Mouse (Mus musculus): ENCODE data around the gene D430019H16Rik. TPM values are rescaled to one million over a fixed set of nuclear protein-coding genes. Genes with fewer than 3 reads are reported as not detected.

Gene D430019H16Rik
- polyA plus RNA-seq, 1 experiment from 2014 or later, result 2.5 TPM

- ATAC-seq (ENCODE audit: low FRiP score, low TSS enrichment), result no peak
- H3K27me3 ChIP-seq (ENCODE audit: control insufficient read depth, insufficient read depth, low read length), result no peaks in the 10 kb centered on the region
- H3K4me2 ChIP-seq (replicated peaks; ENCODE audit: low read depth, low read length), result no peak overlapping the region
- no peak overlapping the region for H3K27ac ChIP-seq (ENCODE audit: low read depth, low read length)
- peaks cover 9% of the 10 kb centered on the region for H3K4me1 ChIP-seq (ENCODE audit: control insufficient read depth, insufficient read depth, low read length)
- H3K9ac ChIP-seq (ENCODE audit: low read depth, low read length), result no peak overlapping the region
- H3K36me3 ChIP-seq (ENCODE audit: control insufficient read depth, insufficient read depth, low read length), result no peaks in the 10 kb centered on the region
- H3K4me3 ChIP-seq (ENCODE audit: low read length), result no peak overlapping the region
- no peaks in the 10 kb centered on the region for H3K9me3 ChIP-seq (ENCODE audit: control insufficient read depth, low read length)
- 38% methylated on average over 4 of the region's 4 CpGs for WGBS
Measured at GRCm38 (mm10) chr12:105498842-105499241, 45.2 kb downstream of the D430019H16Rik start.

- Histone ChIP-seq H3K4me2 (replicated peaks; ENCODE audit: low read depth, low read length) (no peak overlapping the region), H3K36me3 (ENCODE audit: control insufficient read depth, insufficient read depth, low read length) (no peaks in the 10 kb centered on the region), H3K9ac (ENCODE audit: low read depth, low read length) (no peak overlapping the region), H3K4me1 (ENCODE audit: control insufficient read depth, insufficient read depth, low read length) (peaks cover 9% of the 10 kb centered on the region), H3K9me3 (ENCODE audit: control insufficient read depth, low read length) (no peaks in the 10 kb centered on the region), H3K27ac (ENCODE audit: low read depth, low read length) (peak overlapping the region; percentile 69; the same call in 1 of the 2 replicates), H3K27me3 (ENCODE audit: control insufficient read depth, insufficient read depth, low read length) (no peaks in the 10 kb centered on the region), H3K4me3 (ENCODE audit: low read length) (no peak overlapping the region)
- ATAC-seq (ENCODE audit: low FRiP score, low TSS enrichment), result peak; percentile 76
- 14% methylated on average over 5 of the region's 5 CpGs for WGBS
Measured at GRCm38 (mm10) chr12:105500940-105501339, 47.3 kb downstream of the D430019H16Rik start.

- Histone ChIP-seq H3K4me2 (replicated peaks; ENCODE audit: low read depth, low read length) (no peak overlapping the region), H3K27me3 (ENCODE audit: control insufficient read depth, insufficient read depth, low read length) (no peaks in the 10 kb centered on the region), H3K27ac (ENCODE audit: low read depth, low read length) (no peak overlapping the region), H3K36me3 (ENCODE audit: control insufficient read depth, insufficient read depth, low read length) (no peaks in the 10 kb centered on the region), H3K9me3 (ENCODE audit: control insufficient read depth, low read length) (no peaks in the 10 kb centered on the region), H3K9ac (ENCODE audit: low read depth, low read length) (no peak overlapping the region), H3K4me1 (ENCODE audit: control insufficient read depth, insufficient read depth, low read length) (peaks cover 12% of the 10 kb centered on the region), H3K4me3 (ENCODE audit: low read length) (no peak overlapping the region)
- 64% methylated on average over 6 of the region's 6 CpGs for WGBS
- no peak for ATAC-seq (ENCODE audit: low FRiP score, low TSS enrichment)
Measured at GRCm38 (mm10) chr12:105504736-105505135, 51.1 kb downstream of the D430019H16Rik start.

GRCm38 (mm10) chr12:105511109-105511508 lies 57.5 kb downstream of the D430019H16Rik start:
- H3K9ac ChIP-seq (ENCODE audit: low read depth, low read length), result no peak overlapping the region
- H3K9me3 ChIP-seq (ENCODE audit: control insufficient read depth, low read length), result no peaks in the 10 kb centered on the region
- peak; percentile 7; the same call in 1 of the 2 replicates for ATAC-seq (ENCODE audit: low FRiP score, low TSS enrichment)
- peak overlapping the region; percentile 67; the same call in 1 of the 2 replicates for H3K27ac ChIP-seq (ENCODE audit: low read depth, low read length)
- H3K27me3 ChIP-seq (ENCODE audit: control insufficient read depth, insufficient read depth, low read length), result no peaks in the 10 kb centered on the region
- WGBS, result 82% methylated on average over 5 of the region's 5 CpGs
- no peak overlapping the region for H3K4me3 ChIP-seq (ENCODE audit: low read length)
- H3K4me1 ChIP-seq (ENCODE audit: control insufficient read depth, insufficient read depth, low read length), result peaks cover 8% of the 10 kb centered on the region; the same call in 1 of the 2 replicates
- H3K36me3 ChIP-seq (ENCODE audit: control insufficient read depth, insufficient read depth, low read length), result no peaks in the 10 kb centered on the region
- H3K4me2 ChIP-seq (replicated peaks; ENCODE audit: low read depth, low read length), result no peak overlapping the region

- WGBS, result 21% methylated on average over 16 of the region's 16 CpGs
- no peaks in the 10 kb centered on the region for H3K27me3 ChIP-seq (ENCODE audit: control insufficient read depth, insufficient read depth, low read length)
- H3K9ac ChIP-seq (ENCODE audit: low read depth, low read length), result no peak overlapping the region
- peak; percentile 72 for ATAC-seq (ENCODE audit: low FRiP score, low TSS enrichment)
- H3K9me3 ChIP-seq (ENCODE audit: control insufficient read depth, low read length), result no peaks in the 10 kb centered on the region
- peaks cover 8% of the 10 kb centered on the region; the same call in 1 of the 2 replicates for H3K4me1 ChIP-seq (ENCODE audit: control insufficient read depth, insufficient read depth, low read length)
- no peaks in the 10 kb centered on the region for H3K36me3 ChIP-seq (ENCODE audit: control insufficient read depth, insufficient read depth, low read length)
- no peak overlapping the region; the same call in 1 of the 2 replicates for H3K4me2 ChIP-seq (replicated peaks; ENCODE audit: low read depth, low read length)
- peak overlapping the region; percentile 67 for H3K27ac ChIP-seq (ENCODE audit: low read depth, low read length)
- no peak overlapping the region for H3K4me3 ChIP-seq (ENCODE audit: low read length)
Measured at GRCm38 (mm10) chr12:105511671-105512502, 58.2 kb downstream of the D430019H16Rik start.

- Histone ChIP-seq H3K4me2 (replicated peaks; ENCODE audit: low read depth, low read length) (no peak overlapping the region), H3K9me3 (ENCODE audit: control insufficient read depth, low read length) (no peaks in the 10 kb centered on the region), H3K27ac (ENCODE audit: low read depth, low read length) (no peak overlapping the region), H3K27me3 (ENCODE audit: control insufficient read depth, insufficient read depth, low read length) (no peaks in the 10 kb centered on the region), H3K9ac (ENCODE audit: low read depth, low read length) (no peak overlapping the region), H3K36me3 (ENCODE audit: control insufficient read depth, insufficient read depth, low read length) (no peaks in the 10 kb centered on the region), H3K4me3 (ENCODE audit: low read length) (no peak overlapping the region), H3K4me1 (ENCODE audit: control insufficient read depth, insufficient read depth, low read length) (peaks cover 4% of the 10 kb centered on the region; the same call in 1 of the 2 replicates)
- 43% methylated on average over 10 of the region's 10 CpGs for WGBS
- no peak for ATAC-seq (ENCODE audit: low FRiP score, low TSS enrichment)
Measured at GRCm38 (mm10) chr12:105514111-105514510, 60.5 kb downstream of the D430019H16Rik start.

- Histone ChIP-seq H3K9ac (ENCODE audit: low read depth, low read length) (no peak overlapping the region), H3K4me1 (ENCODE audit: control insufficient read depth, insufficient read depth, low read length) (peaks cover 2% of the 10 kb centered on the region; the same call in 1 of the 2 replicates), H3K27me3 (ENCODE audit: control insufficient read depth, insufficient read depth, low read length) (no peaks in the 10 kb centered on the region), H3K4me3 (ENCODE audit: low read length) (no peak overlapping the region), H3K27ac (ENCODE audit: low read depth, low read length) (no peak overlapping the region), H3K9me3 (ENCODE audit: control insufficient read depth, low read length) (peaks cover 2% of the 10 kb centered on the region; the same call in 1 of the 2 replicates), H3K36me3 (ENCODE audit: control insufficient read depth, insufficient read depth, low read length) (no peaks in the 10 kb centered on the region), H3K4me2 (replicated peaks; ENCODE audit: low read depth, low read length) (no peak overlapping the region)
- ATAC-seq (ENCODE audit: low FRiP score, low TSS enrichment), result no peak
- WGBS, result 48% methylated on average over 21 of the region's 21 CpGs
Measured at GRCm38 (mm10) chr12:105517026-105517675, 63.5 kb downstream of the D430019H16Rik start.

GRCm38 (mm10) chr12:105519851-105520250 lies 66.2 kb downstream of the D430019H16Rik start:
- no peak overlapping the region for H3K9ac ChIP-seq (ENCODE audit: low read depth, low read length)
- H3K27me3 ChIP-seq (ENCODE audit: control insufficient read depth, insufficient read depth, low read length), result no peaks in the 10 kb centered on the region
- no peak for ATAC-seq (ENCODE audit: low FRiP score, low TSS enrichment)
- H3K27ac ChIP-seq (ENCODE audit: low read depth, low read length), result no peak overlapping the region
- no peaks in the 10 kb centered on the region for H3K36me3 ChIP-seq (ENCODE audit: control insufficient read depth, insufficient read depth, low read length)
- H3K4me2 ChIP-seq (replicated peaks; ENCODE audit: low read depth, low read length), result no peak overlapping the region
- 70% methylated on average over 2 of the region's 2 CpGs for WGBS
- peaks cover 2% of the 10 kb centered on the region; the same call in 1 of the 2 replicates for H3K9me3 ChIP-seq (ENCODE audit: control insufficient read depth, low read length)
- no peak overlapping the region for H3K4me3 ChIP-seq (ENCODE audit: low read length)
- no peaks in the 10 kb centered on the region for H3K4me1 ChIP-seq (ENCODE audit: control insufficient read depth, insufficient read depth, low read length)

All from kidney, embryonic 14.5 days (tissue).